Mouse (Mus musculus): ENCODE measurements around the gene Prkag2. TPM values are rescaled to one million over a fixed set of nuclear protein-coding genes. Genes with fewer than 3 reads are reported as not detected.

Prkag2 gene
- polyA plus RNA-seq, 1 experiment from 2014 or later = 38.3 TPM

- Histone ChIP-seq H3K36me3 (ENCODE audit: control insufficient read depth, insufficient read depth) (no peaks in the 10 kb centered on the region), H3K27me3 (replicated peaks; ENCODE audit: control insufficient read depth, insufficient read depth, low read length) (no peaks in the 10 kb centered on the region), H3K27ac (ENCODE audit: low read depth, low read length) (peak overlapping the region; percentile 93), H3K4me3 (ENCODE audit: low read depth, low read length) (peak overlapping the region; percentile 66), H3K4me2 (replicated peaks; ENCODE audit: low read depth) (peak overlapping the region; percentile 95), H3K9ac (ENCODE audit: low read depth, low read length) (peak overlapping the region; percentile 72), H3K9me3 (ENCODE audit: control insufficient read depth) (no peaks in the 10 kb centered on the region), H3K4me1 (replicated peaks; ENCODE audit: control insufficient read depth, insufficient read depth, low read length) (peaks cover 7% of the 10 kb centered on the region; the same call in 1 of the 2 replicates)
- WGBS = under 1% methylated on average over 26 of the region's 26 CpGs
- no peak for TF ChIP-seq CTCF (IDR thresholded peaks at IDR 0.05; ENCODE audit: low read depth)
- peak; percentile 32 for ATAC-seq
Observed at GRCm38 (mm10) chr5:25100157-25100515, 306 bp downstream of the Prkag2 start.

GRCm38 (mm10) chr5:25099367-25100156, 880 bp downstream of the Prkag2 start:
- Histone ChIP-seq H3K36me3 (ENCODE audit: control insufficient read depth, insufficient read depth) (no peaks in the 10 kb centered on the region), H3K27ac (ENCODE audit: low read depth, low read length) (peak overlapping the region; percentile 93), H3K4me1 (replicated peaks; ENCODE audit: control insufficient read depth, insufficient read depth, low read length) (peaks cover 7% of the 10 kb centered on the region; the same call in 1 of the 2 replicates), H3K4me3 (ENCODE audit: low read depth, low read length) (peak overlapping the region; percentile 66), H3K27me3 (replicated peaks; ENCODE audit: control insufficient read depth, insufficient read depth, low read length) (no peaks in the 10 kb centered on the region), H3K9ac (ENCODE audit: low read depth, low read length) (peak overlapping the region; percentile 72), H3K4me2 (replicated peaks; ENCODE audit: low read depth) (peak overlapping the region; percentile 95), H3K9me3 (ENCODE audit: control insufficient read depth) (no peaks in the 10 kb centered on the region)
- under 1% methylated on average over 45 of the region's 45 CpGs for WGBS
- TF ChIP-seq CTCF (IDR thresholded peaks at IDR 0.05; ENCODE audit: low read depth) = peak; percentile 21; the same call in 1 of the 2 replicates
- ATAC-seq = peak; percentile 23

GRCm38 (mm10) chr5:25097891-25098290, 2.6 kb downstream of the Prkag2 start:
- H3K4me2 ChIP-seq (replicated peaks; ENCODE audit: low read depth) = peak overlapping the region; percentile 95
- no peak for ATAC-seq
- no peak overlapping the region for H3K27ac ChIP-seq (ENCODE audit: low read depth, low read length)
- TF ChIP-seq CTCF (IDR thresholded peaks at IDR 0.05; ENCODE audit: low read depth) = no peak
- H3K36me3 ChIP-seq (ENCODE audit: control insufficient read depth, insufficient read depth) = no peaks in the 10 kb centered on the region
- H3K4me1 ChIP-seq (replicated peaks; ENCODE audit: control insufficient read depth, insufficient read depth, low read length) = peaks cover 7% of the 10 kb centered on the region; the same call in 1 of the 2 replicates
- H3K9me3 ChIP-seq (ENCODE audit: control insufficient read depth) = no peaks in the 10 kb centered on the region
- H3K9ac ChIP-seq (ENCODE audit: low read depth, low read length) = no peak overlapping the region
- 70% methylated on average over 3 of the region's 3 CpGs for WGBS
- no peak overlapping the region for H3K4me3 ChIP-seq (ENCODE audit: low read depth, low read length)
- no peaks in the 10 kb centered on the region for H3K27me3 ChIP-seq (replicated peaks; ENCODE audit: control insufficient read depth, insufficient read depth, low read length)

- Histone ChIP-seq H3K9me3 (ENCODE audit: control insufficient read depth) (no peaks in the 10 kb centered on the region), H3K4me2 (replicated peaks; ENCODE audit: low read depth) (no peak overlapping the region), H3K36me3 (ENCODE audit: control insufficient read depth, insufficient read depth) (no peaks in the 10 kb centered on the region), H3K9ac (ENCODE audit: low read depth, low read length) (no peak overlapping the region), H3K27me3 (replicated peaks; ENCODE audit: control insufficient read depth, insufficient read depth, low read length) (no peaks in the 10 kb centered on the region), H3K27ac (ENCODE audit: low read depth, low read length) (no peak overlapping the region), H3K4me3 (ENCODE audit: low read depth, low read length) (no peak overlapping the region), H3K4me1 (replicated peaks; ENCODE audit: control insufficient read depth, insufficient read depth, low read length) (peaks cover 3% of the 10 kb centered on the region; the same call in 1 of the 2 replicates)
- no peak for TF ChIP-seq CTCF (IDR thresholded peaks at IDR 0.05; ENCODE audit: low read depth)
- 77% methylated on average over 4 of the region's 4 CpGs for WGBS
- ATAC-seq = no peak
Observed at GRCm38 (mm10) chr5:25096431-25096830, 4.0 kb downstream of the Prkag2 start.

- Histone ChIP-seq H3K36me3 (ENCODE audit: control insufficient read depth, insufficient read depth) (no peaks in the 10 kb centered on the region), H3K9ac (ENCODE audit: low read depth, low read length) (no peak overlapping the region), H3K9me3 (ENCODE audit: control insufficient read depth) (no peaks in the 10 kb centered on the region), H3K4me3 (ENCODE audit: low read depth, low read length) (no peak overlapping the region), H3K27me3 (replicated peaks; ENCODE audit: control insufficient read depth, insufficient read depth, low read length) (no peaks in the 10 kb centered on the region), H3K4me2 (replicated peaks; ENCODE audit: low read depth) (no peak overlapping the region), H3K4me1 (replicated peaks; ENCODE audit: control insufficient read depth, insufficient read depth, low read length) (no peaks in the 10 kb centered on the region), H3K27ac (ENCODE audit: low read depth, low read length) (no peak overlapping the region)
- TF ChIP-seq CTCF (IDR thresholded peaks at IDR 0.05; ENCODE audit: low read depth) = no peak
- WGBS = 80% methylated on average over 8 of the region's 8 CpGs
- no peak for ATAC-seq
Observed at GRCm38 (mm10) chr5:25092630-25093245, 7.7 kb downstream of the Prkag2 start.

- H3K27me3 ChIP-seq (replicated peaks; ENCODE audit: control insufficient read depth, insufficient read depth, low read length) = no peaks in the 10 kb centered on the region
- no peaks in the 10 kb centered on the region for H3K9me3 ChIP-seq (ENCODE audit: control insufficient read depth)
- H3K4me1 ChIP-seq (replicated peaks; ENCODE audit: control insufficient read depth, insufficient read depth, low read length) = no peaks in the 10 kb centered on the region
- H3K9ac ChIP-seq (ENCODE audit: low read depth, low read length) = no peak overlapping the region
- no peaks in the 10 kb centered on the region for H3K36me3 ChIP-seq (ENCODE audit: control insufficient read depth, insufficient read depth)
- 79% methylated on average over 6 of the region's 6 CpGs for WGBS
- no peak overlapping the region for H3K27ac ChIP-seq (ENCODE audit: low read depth, low read length)
- ATAC-seq = no peak
- TF ChIP-seq CTCF (IDR thresholded peaks at IDR 0.05; ENCODE audit: low read depth) = no peak
- no peak overlapping the region for H3K4me3 ChIP-seq (ENCODE audit: low read depth, low read length)
- H3K4me2 ChIP-seq (replicated peaks; ENCODE audit: low read depth) = no peak overlapping the region
Observed at GRCm38 (mm10) chr5:25089258-25089972, 11.0 kb downstream of the Prkag2 start.

All from intestine, postnatal 0 days (tissue).